Mouse (Mus musculus) myocyte (in vitro differentiated cells): ENCODE results near the gene Pprc1. TPM values are rescaled to one million over a fixed set of nuclear protein-coding genes. Genes with fewer than 3 reads are reported as not detected.

Source experiments
- H3K27me3 ChIP-seq: one replicate; pipeline ENCODE4 v1.6.1; 2011; ENCODE audit not compliant: control insufficient read depth, insufficient read depth, insufficient read length
- H3K36me3 ChIP-seq: one replicate; pipeline ENCODE4 v1.6.1; 2011; ENCODE audit not compliant: control insufficient read depth, insufficient read depth
- H3K4me2 ChIP-seq: one replicate; pipeline ENCODE4 v1.6.1; 2011; ENCODE audit warnings: low read depth, control low read depth
- H3K4me3 ChIP-seq: one replicate; pipeline ENCODE4 v1.5.1; 2011; ENCODE audit warnings: mild to moderate bottlenecking, control low read depth, moderate library complexity
- H3K79me2 ChIP-seq: one replicate; pipeline ENCODE4 v1.6.1; 2011; ENCODE audit not compliant: control insufficient read depth, insufficient read depth
- H3ac ChIP-seq: one replicate; pipeline ENCODE4 v1.6.1; 2011; ENCODE audit not compliant: control insufficient read depth, insufficient read length
- CEBPB ChIP-seq: IDR thresholded peaks from 2 replicates; pipeline ENCODE4 v1.6.1; 2011; ENCODE audit warnings: mild to moderate bottlenecking, moderate library complexity; ENCODE audit not compliant: poor library complexity, insufficient read depth, severe bottlenecking
- E2F4 ChIP-seq: IDR thresholded peaks from one replicate; pipeline ENCODE4 v1.6.1; 2011; ENCODE audit warnings: mild to moderate bottlenecking, control low read depth, moderate library complexity; ENCODE audit not compliant: insufficient read depth
- MAX ChIP-seq: IDR thresholded peaks from one replicate; pipeline ENCODE4 v1.6.1; 2011; ENCODE audit warnings: low read depth, mild to moderate bottlenecking, control low read depth
- MYOD1 ChIP-seq, 3 experiments: IDR thresholded peaks; one replicate each; pipeline ENCODE4 v1.6.1; 2011; ENCODE audit warnings: control low read depth in 2 of 3, low read depth in 2 of 3, mild to moderate bottlenecking in 2 of 3, moderate library complexity in 1 of 3; ENCODE audit not compliant: insufficient read length in 2 of 3, control insufficient read depth in 1 of 3
- MYOG ChIP-seq, 3 experiments: IDR thresholded peaks; one replicate each; pipeline ENCODE4 v1.6.1; 2011; ENCODE audit warnings: control low read depth in 2 of 3, low read depth in 2 of 3, mild to moderate bottlenecking in 2 of 3; ENCODE audit not compliant: insufficient read length in 2 of 3, control insufficient read depth in 1 of 3, insufficient read depth in 1 of 3
- POLR2A ChIP-seq: IDR thresholded peaks from one replicate; pipeline ENCODE4 v1.6.1; 2011; ENCODE audit warnings: low read depth, mild to moderate bottlenecking, control low read depth, moderate library complexity; ENCODE audit not compliant: insufficient read length
- POLR2AphosphoS2 ChIP-seq: IDR thresholded peaks from one replicate; pipeline ENCODE4 v1.6.1; 2011; ENCODE audit warnings: low read depth, control low read depth; ENCODE audit not compliant: insufficient read length
- REST ChIP-seq: IDR thresholded peaks from one replicate; pipeline ENCODE4 v1.6.1; 2011; ENCODE audit warnings: mild to moderate bottlenecking, control low read depth, moderate library complexity; ENCODE audit not compliant: insufficient read depth, insufficient read length
- SRF ChIP-seq: IDR thresholded peaks from one replicate; pipeline ENCODE4 v1.6.1; 2011; ENCODE audit warnings: low read depth; ENCODE audit not compliant: control insufficient read depth, insufficient read length
- TCF12 ChIP-seq: IDR thresholded peaks from one replicate; pipeline ENCODE4 v1.6.1; 2011; ENCODE audit warnings: mild to moderate bottlenecking, control low read depth; ENCODE audit not compliant: poor library complexity, insufficient read depth, severe bottlenecking
- TCF3 ChIP-seq: IDR thresholded peaks from one replicate; pipeline ENCODE4 v1.6.1; 2011; ENCODE audit warnings: low read depth, control low read depth; ENCODE audit not compliant: insufficient read length
- USF1 ChIP-seq: IDR thresholded peaks from one replicate; pipeline ENCODE4 v1.6.1; 2011; ENCODE audit warnings: low read depth, mild to moderate bottlenecking, control low read depth, moderate library complexity
- polyA plus RNA-seq: library from polyadenylated mRNA; unstranded; fragments of >200 nt; fragmentation: generic; extraction: Trizol; gene quantifications from one replicate; pipeline ENCODE4 v1.2.1, GENCODE M21; 2012; ENCODE audit warnings: missing spikeins

The Pprc1 gene
- polyA plus RNA-seq, 1 experiment = 19.7 TPM

GRCm38 (mm10) chr19:46005680-46006079, 39.0 kb upstream of the Pprc1 start:
- no peaks in the 10 kb centered on the region for H3K27me3 ChIP-seq
- H3K4me2 ChIP-seq = no peak overlapping the region

GRCm38 (mm10) chr19:46014572-46015178, 30.0 kb upstream of the Pprc1 start:
- H3K79me2 ChIP-seq = no peaks in the 10 kb centered on the region
- no peaks in the 10 kb centered on the region for H3K27me3 ChIP-seq
- peak overlapping the region; percentile 33 for H3K4me2 ChIP-seq
- H3ac ChIP-seq = no peak overlapping the region
- H3K36me3 ChIP-seq = no peaks in the 10 kb centered on the region
- no peak overlapping the region for H3K4me3 ChIP-seq
- TF ChIP-seq USF1 (no peak), POLR2AphosphoS2 (no peak), TCF12 (no peak), MYOG (IDR thresholded peaks at IDR 0.05; ENCODE audit: control insufficient read depth in 1 of 3, insufficient read depth in 1 of 3, insufficient read length in 2 of 3, low read depth in 2 of 3) (no peak), SRF (no peak), MAX (no peak), E2F4 (no peak), CEBPB (no peak), REST (no peak), POLR2A (no peak), MYOD1 (IDR thresholded peaks at IDR 0.05; ENCODE audit: control insufficient read depth in 1 of 3, insufficient read length in 2 of 3, low read depth in 2 of 3) (no peak), TCF3 (no peak)

More at GRCm38 (mm10) chr19:46005680-46006079, 39.0 kb upstream of the Pprc1 start:
- TF ChIP-seq E2F4 = no peak
- no peak for TF ChIP-seq MYOD1 (IDR thresholded peaks at IDR 0.05; ENCODE audit: control insufficient read depth in 1 of 3, insufficient read length in 2 of 3, low read depth in 2 of 3)
- no peak for TF ChIP-seq TCF12
- H3ac ChIP-seq = no peak overlapping the region
- peaks cover 17% of the 10 kb centered on the region for H3K79me2 ChIP-seq
- H3K36me3 ChIP-seq = no peaks in the 10 kb centered on the region
- no peak overlapping the region for H3K4me3 ChIP-seq

- no peaks in the 10 kb centered on the region for H3K27me3 ChIP-seq
- no peak overlapping the region for H3K4me3 ChIP-seq
- H3K36me3 ChIP-seq = no peaks in the 10 kb centered on the region
- no peak overlapping the region for H3K4me2 ChIP-seq
- H3K79me2 ChIP-seq = no peaks in the 10 kb centered on the region
- TF ChIP-seq MYOG (IDR thresholded peaks at IDR 0.05; ENCODE audit: control insufficient read depth in 1 of 3, insufficient read depth in 1 of 3, insufficient read length in 2 of 3, low read depth in 2 of 3) (no peak), POLR2A (no peak), TCF3 (no peak), SRF (no peak), E2F4 (no peak), POLR2AphosphoS2 (no peak), MYOD1 (IDR thresholded peaks at IDR 0.05; ENCODE audit: control insufficient read depth in 1 of 3, insufficient read length in 2 of 3, low read depth in 2 of 3) (no peak), USF1 (no peak), CEBPB (no peak), MAX (no peak), REST (no peak), TCF12 (no peak)
- H3ac ChIP-seq = no peak overlapping the region
Observed at GRCm38 (mm10) chr19:46016023-46016422, 28.7 kb upstream of the Pprc1 start.

- Histone ChIP-seq H3K79me2 (no peaks in the 10 kb centered on the region), H3K36me3 (no peaks in the 10 kb centered on the region), H3K27me3 (no peaks in the 10 kb centered on the region), H3ac (no peak overlapping the region), H3K4me2 (no peak overlapping the region), H3K4me3 (no peak overlapping the region)
- no peak for TF ChIP-seq TCF3
- TF ChIP-seq USF1 = no peak
Observed at GRCm38 (mm10) chr19:46024959-46025358, 19.7 kb upstream of the Pprc1 start.

- no peaks in the 10 kb centered on the region for H3K79me2 ChIP-seq
- no peak overlapping the region for H3K4me3 ChIP-seq
- no peaks in the 10 kb centered on the region for H3K36me3 ChIP-seq
- no peak overlapping the region for H3K4me2 ChIP-seq
- H3K27me3 ChIP-seq = no peaks in the 10 kb centered on the region
- H3ac ChIP-seq = no peak overlapping the region
- TF ChIP-seq USF1 (no peak), TCF3 (no peak), MYOD1 (IDR thresholded peaks at IDR 0.05; ENCODE audit: control insufficient read depth in 1 of 3, insufficient read length in 2 of 3, low read depth in 2 of 3) (no peak), MAX (no peak), REST (no peak), MYOG (IDR thresholded peaks at IDR 0.05; ENCODE audit: control insufficient read depth in 1 of 3, insufficient read depth in 1 of 3, insufficient read length in 2 of 3, low read depth in 2 of 3) (no peak), POLR2AphosphoS2 (no peak), SRF (no peak), E2F4 (no peak)
Observed at GRCm38 (mm10) chr19:46026567-46026966, 18.1 kb upstream of the Pprc1 start.
